Mouse (Mus musculus) midbrain, embryonic 14.5 days (tissue): ENCODE data around the gene Rhobtb3. TPM values are rescaled to one million over a fixed set of nuclear protein-coding genes. Genes with fewer than 3 reads are reported as not detected.

ENCODE experiments used
- ATAC-seq: fragments of 200-750 bp; cut with Nextera tagmentation; 2 replicates; pipeline ENCODE4 v1.8.0; 2017; ENCODE audit warnings: moderate number of reproducible peaks, moderate library complexity; ENCODE audit not compliant: low FRiP score, low TSS enrichment
- DNase-seq: peaks from one replicate; pipeline ENCODE4 v3.0.0-alpha.2; 2015
- H3K27ac ChIP-seq: fragments of 300-500 bp; sonication (generic); replicated peaks from 2 replicates; pipeline ENCODE4 v1.5.1; 2014; ENCODE audit warnings: mild to moderate bottlenecking, low read depth, low read length, moderate library complexity
- H3K27me3 ChIP-seq: fragments of 300-500 bp; sonication (generic); 2 replicates; pipeline ENCODE4 v1.6.1; 2014; ENCODE audit warnings: low read length, control low read depth, mixed read lengths; ENCODE audit not compliant: control insufficient read depth, insufficient read depth
- H3K36me3 ChIP-seq: fragments of 300-500 bp; sonication (generic); 2 replicates; pipeline ENCODE4 v1.6.1; 2014; ENCODE audit warnings: low read length, control low read depth; ENCODE audit not compliant: control insufficient read depth, insufficient read depth
- H3K4me1 ChIP-seq: fragments of 300-500 bp; sonication (generic); 2 replicates; pipeline ENCODE4 v1.6.1; 2014; ENCODE audit warnings: mild to moderate bottlenecking, antibody characterized with exemption, low read length, control low read depth; ENCODE audit not compliant: control insufficient read depth, insufficient read depth
- H3K4me2 ChIP-seq: fragments of 300-500 bp; sonication (generic); 2 replicates; pipeline ENCODE4 v1.6.1; 2014; ENCODE audit warnings: mild to moderate bottlenecking, low read length, moderate library complexity
- H3K4me3 ChIP-seq: fragments of 300-500 bp; sonication (generic); replicated peaks from 2 replicates; pipeline ENCODE4 v1.5.1; 2014; ENCODE audit warnings: low read depth, low read length
- H3K9ac ChIP-seq: fragments of 300-500 bp; sonication (generic); replicated peaks from 2 replicates; pipeline ENCODE4 v1.6.1; 2014; ENCODE audit warnings: mild to moderate bottlenecking, low read length, moderate library complexity
- H3K9me3 ChIP-seq: fragments of 300-500 bp; sonication (generic); 2 replicates; pipeline ENCODE4 v1.6.1; 2016; ENCODE audit warnings: low read length, control low read depth, mixed read lengths; ENCODE audit not compliant: control insufficient read depth
- WGBS: fragments of 180-500 bp; shearing (Covaris S2); extraction: QIAGEN DNeasy Blood & Tissue Kit; methylation state at CpG from one replicate; pipeline ENCODE4 v1.1.7; 2014; 5-methylcytosine and 5-hydroxymethylcytosine counted together
- polyA plus RNA-seq: library from polyadenylated mRNA; unstranded; fragments of >200 nt; fragmentation: Nextera tagmentation; extraction: Ambion mirVana; gene quantifications from 2 replicates; pipeline ENCODE4 v1.2.1, GENCODE M21; 2014

Rhobtb3 gene
- polyA plus RNA-seq, 1 experiment from 2014 or later: 40.6 TPM

DNA sequence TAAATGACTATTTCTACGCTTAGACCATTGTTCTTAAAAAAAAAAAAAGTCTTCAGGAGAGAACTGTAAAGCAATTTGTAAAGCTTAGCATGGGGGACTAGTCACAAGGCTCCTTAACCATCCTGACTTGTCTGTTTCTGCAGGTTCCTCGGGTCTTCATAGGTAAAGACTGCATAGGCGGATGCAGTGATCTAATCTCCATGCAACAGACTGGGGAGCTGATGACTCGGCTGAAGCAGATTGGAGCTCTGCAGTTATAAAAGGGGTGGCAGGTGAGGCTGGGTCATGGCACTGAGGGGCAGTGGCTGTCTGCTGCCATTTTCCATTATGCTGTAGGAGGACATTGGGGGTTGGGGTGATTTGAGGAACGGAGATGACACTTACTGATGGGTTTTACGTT lies 96.7 kb downstream of the Rhobtb3 start:
- no peaks in the 10 kb centered on the region for H3K36me3 ChIP-seq
- H3K4me1 ChIP-seq: 0 out of 2 replicates have a peak, but pooled peaks cover 1% of the 10 kb centered on the region
- no peaks in the 10 kb centered on the region for H3K27me3 ChIP-seq
- 63% methylated on average over 6 of the region's 6 CpGs for WGBS
- no peaks in the 10 kb centered on the region for H3K9me3 ChIP-seq
- no peak overlapping the region for H3K4me2 ChIP-seq
- DNase-seq (no peak), ATAC-seq (no peak)
- no peak overlapping the region for H3K4me3 ChIP-seq
- no peak overlapping the region for H3K27ac ChIP-seq
- H3K9ac ChIP-seq: no peak overlapping the region

GRCm38 (mm10) chr13:75845519-75846166 lies 98.1 kb downstream of the Rhobtb3 start:
- peaks cover 14% of the 10 kb centered on the region; the same call in 1 of the 2 replicates for H3K4me1 ChIP-seq
- DNase-seq (no peak), ATAC-seq (no peak)
- no peaks in the 10 kb centered on the region for H3K27me3 ChIP-seq
- H3K4me2 ChIP-seq: no peak overlapping the region
- no peak overlapping the region for H3K27ac ChIP-seq
- no peaks in the 10 kb centered on the region for H3K36me3 ChIP-seq
- 33% methylated on average over 4 of the region's 4 CpGs for WGBS
- no peaks in the 10 kb centered on the region for H3K9me3 ChIP-seq
- H3K9ac ChIP-seq: no peak overlapping the region
- no peak overlapping the region for H3K4me3 ChIP-seq

DNA sequence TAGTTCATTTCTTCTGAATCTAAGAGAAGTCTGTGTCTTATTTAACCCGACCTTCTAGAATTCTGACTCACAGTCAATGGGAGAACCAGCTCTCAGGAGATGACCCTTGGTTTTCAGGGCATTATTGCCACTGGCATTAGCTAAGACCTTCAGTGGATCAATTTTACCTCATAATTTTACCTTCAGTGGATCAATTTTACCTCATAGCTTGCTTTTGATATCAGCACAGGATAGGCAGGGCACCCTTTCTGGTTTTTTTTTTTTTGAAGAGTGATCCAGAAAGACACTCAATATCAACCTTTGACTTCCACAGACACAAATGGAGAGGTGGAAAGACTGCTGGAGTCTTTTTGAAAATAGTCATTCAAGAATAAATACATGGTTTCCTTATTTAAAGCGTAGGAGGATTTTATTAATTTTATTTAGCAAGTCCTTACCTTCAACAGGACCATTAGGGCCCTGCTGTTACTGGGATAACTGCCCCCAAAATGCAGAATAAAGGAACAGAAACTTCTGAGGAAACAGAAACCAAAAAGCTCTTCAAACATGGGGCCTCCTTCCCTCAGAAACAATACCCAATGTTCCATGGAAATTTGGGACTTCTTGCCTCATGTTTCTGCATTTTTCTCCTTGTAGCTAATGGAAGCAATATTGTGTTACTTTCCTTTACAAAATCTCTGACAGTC lies 98.7 kb downstream of the Rhobtb3 start:
- no peaks in the 10 kb centered on the region for H3K36me3 ChIP-seq
- 94% methylated on average over 2 of the region's 2 CpGs for WGBS
- peaks cover 20% of the 10 kb centered on the region; the same call in 1 of the 2 replicates for H3K4me1 ChIP-seq
- no peaks in the 10 kb centered on the region for H3K9me3 ChIP-seq
- H3K27me3 ChIP-seq: no peaks in the 10 kb centered on the region
- H3K4me2 ChIP-seq: no peak overlapping the region
- H3K4me3 ChIP-seq: no peak overlapping the region
- no peak for DNase-seq
- ATAC-seq: no peak
- no peak overlapping the region for H3K27ac ChIP-seq
- no peak overlapping the region for H3K9ac ChIP-seq

GRCm38 (mm10) chr13:75843993-75844683 lies 99.6 kb downstream of the Rhobtb3 start:
- Histone ChIP-seq H3K27me3 (no peaks in the 10 kb centered on the region), H3K9me3 (no peaks in the 10 kb centered on the region), H3K36me3 (no peaks in the 10 kb centered on the region), H3K4me3 (no peak overlapping the region), H3K4me2 (no peak overlapping the region), H3K4me1 (peaks cover 20% of the 10 kb centered on the region; the same call in 1 of the 2 replicates), H3K9ac (no peak overlapping the region), H3K27ac (no peak overlapping the region)
- ATAC-seq (no peak), DNase-seq (no peak)
- 88% methylated on average over 8 of the region's 8 CpGs for WGBS

GRCm38 (mm10) chr13:75843331-75843730 lies 100.4 kb downstream of the Rhobtb3 start:
- Histone ChIP-seq H3K9me3 (no peaks in the 10 kb centered on the region), H3K27me3 (no peaks in the 10 kb centered on the region), H3K27ac (no peak overlapping the region), H3K9ac (no peak overlapping the region), H3K36me3 (no peaks in the 10 kb centered on the region), H3K4me2 (no peak overlapping the region), H3K4me1 (peaks cover 20% of the 10 kb centered on the region; the same call in 1 of the 2 replicates), H3K4me3 (no peak overlapping the region)
- WGBS: 93% methylated on average over 5 of the region's 5 CpGs
- ATAC-seq (no peak), DNase-seq (no peak)

DNA sequence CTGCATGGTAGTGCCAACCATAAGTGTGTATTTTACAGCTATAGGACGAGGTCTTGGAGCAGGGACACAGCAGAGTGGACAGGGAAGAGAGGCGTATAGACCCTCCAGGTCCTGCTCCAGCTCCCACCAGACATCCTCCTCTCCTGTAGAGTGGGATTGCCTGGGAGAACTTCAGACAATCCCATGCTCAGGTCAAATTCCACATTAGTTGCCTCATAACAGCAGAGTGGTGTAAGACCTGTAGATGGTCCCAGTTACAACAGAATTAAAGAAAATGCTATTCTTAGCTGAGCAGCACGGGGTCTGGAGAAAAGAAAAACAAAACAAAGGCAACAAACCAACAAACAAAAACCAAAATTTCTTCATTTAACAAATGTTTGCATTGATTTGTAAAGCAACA lies 101.8 kb downstream of the Rhobtb3 start:
- Histone ChIP-seq H3K4me2 (peak overlapping the region; percentile 78; the same call in 1 of the 2 replicates), H3K4me1 (peaks cover 20% of the 10 kb centered on the region; the same call in 1 of the 2 replicates), H3K9ac (no peak overlapping the region), H3K4me3 (no peak overlapping the region), H3K9me3 (no peaks in the 10 kb centered on the region), H3K36me3 (no peaks in the 10 kb centered on the region), H3K27me3 (no peaks in the 10 kb centered on the region), H3K27ac (no peak overlapping the region)
- DNase-seq: no peak
- WGBS: 76% methylated on average over 3 of the region's 3 CpGs
- ATAC-seq: no peak

DNA sequence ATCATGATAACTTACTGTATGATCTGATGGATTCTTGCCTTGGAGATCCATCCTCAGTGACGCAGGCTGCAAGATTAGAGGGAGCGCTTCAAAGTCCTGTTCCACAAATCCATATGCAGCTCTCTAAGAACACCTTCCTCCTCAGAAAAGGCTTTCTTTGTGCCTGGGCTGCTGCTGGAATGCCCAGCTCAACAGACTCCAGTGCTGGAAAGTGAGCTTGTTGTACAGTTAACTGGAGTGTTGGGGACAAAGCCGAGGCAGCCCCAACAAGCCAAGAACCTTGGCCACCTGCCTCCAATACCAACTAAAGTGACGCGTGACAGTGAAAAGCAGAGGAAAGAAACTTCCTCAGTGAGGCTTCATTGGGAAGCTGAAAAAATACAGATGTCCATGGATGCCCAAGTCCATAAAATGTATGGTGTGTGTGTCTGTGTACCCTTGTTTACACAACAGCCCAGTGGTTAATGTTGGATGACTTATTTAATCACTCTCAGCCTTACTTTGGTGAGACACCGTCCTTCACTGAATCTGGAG lies 102.9 kb downstream of the Rhobtb3 start:
- Histone ChIP-seq H3K4me2 (peak overlapping the region; percentile 78), H3K36me3 (no peaks in the 10 kb centered on the region), H3K27ac (peak overlapping the region; percentile 71), H3K9me3 (no peaks in the 10 kb centered on the region), H3K9ac (peak overlapping the region; percentile 65), H3K4me3 (peak overlapping the region; percentile 53), H3K27me3 (no peaks in the 10 kb centered on the region), H3K4me1 (peaks cover 20% of the 10 kb centered on the region; the same call in 1 of the 2 replicates)
- ATAC-seq (no peak), DNase-seq (peak; percentile 29)
- WGBS: 38% methylated on average over 6 of the region's 6 CpGs

- Histone ChIP-seq H3K4me1 (peaks cover 20% of the 10 kb centered on the region; the same call in 1 of the 2 replicates), H3K4me2 (peak within 1 kb of the TSS; percentile 78), H3K4me3 (peak within 1 kb of the TSS; percentile 53), H3K27ac (peak within 1 kb of the TSS; percentile 71), H3K36me3 (no peaks in the 10 kb centered on the region), H3K27me3 (no peaks in the 10 kb centered on the region), H3K9ac (peak within 1 kb of the TSS; percentile 65), H3K9me3 (no peaks in the 10 kb centered on the region)
- 1% methylated on average over 12 of the region's 12 CpGs for WGBS
- peak; percentile 84 for DNase-seq
- peak; percentile 81 for ATAC-seq
These were observed 103.8 kb downstream of the Rhobtb3 start, which contains the start of gene Glrx for GRCm38 (mm10) chr13:75839719-75840481. Gene Glrx, plus strand, starts transcription at chr13:75839868.
